Mouse (Mus musculus) large intestine, adult 2 months (tissue): ENCODE measurements around the gene Cep164. TPM values are rescaled to one million over a fixed set of nuclear protein-coding genes. Genes with fewer than 3 reads are reported as not detected.

Experiments
- DNase-seq: peaks from one replicate; pipeline ENCODE4 v3.0.0-alpha.2; 2012; ENCODE audit warnings: low read depth, low spot score
- WGBS: fragments of 180-500 bp; shearing (Covaris S2); methylation state at CpG from one replicate; pipeline ENCODE4 v1.1.7; 2018; 5-methylcytosine and 5-hydroxymethylcytosine counted together
- polyA plus RNA-seq: library from polyadenylated mRNA; depleted of rRNA; stranded (reverse); fragments of >200 nt; gene quantifications from 2 replicates; pipeline ENCODE4 v1.2.3, GENCODE M21; 2012; rRNA removed

Gene Cep164
- polyA plus RNA-seq, 1 experiment = 9.2 TPM

GRCm38 (mm10) chr9:45739001-45739701 is 89.3 kb downstream of the Cep164 start:
- no peak for DNase-seq
- 63% methylated on average over 12 of the region's 12 CpGs for WGBS

GRCm38 (mm10) chr9:45733246-45733645 is 95.2 kb downstream of the Cep164 start:
- DNase-seq = no peak
- 59% methylated on average over 6 of the region's 6 CpGs for WGBS

- DNase-seq = no peak
- WGBS = 81% methylated on average over 5 of the region's 5 CpGs
Measured at GRCm38 (mm10) chr9:45731851-45732250, 96.6 kb downstream of the Cep164 start.

GRCm38 (mm10) chr9:45719997-45720396 is 108.5 kb downstream of the Cep164 start:
- WGBS = 60% methylated on average over 7 of the region's 7 CpGs
- no peak for DNase-seq

Other genes with a start within 250 kb of the Cep164 start
- 4.4 and 6.2 TPM in 2 replicates for gene Bace1, start 9.9 kb upstream of the Cep164 start, polyA plus RNA-seq
- gene Pcsk7, start 77.8 kb upstream of the Cep164 start, polyA plus RNA-seq = 30.9 and 55.9 TPM in 2 replicates
- gene Rnf214, start 78.2 kb upstream of the Cep164 start, polyA plus RNA-seq = 8.0 and 14.1 TPM in 2 replicates
- gene Tagln, start 107.4 kb upstream of the Cep164 start, polyA plus RNA-seq = 615 and 775 TPM in 2 replicates
- gene Sidt2, start 126.6 kb upstream of the Cep164 start, polyA plus RNA-seq = 332 and 378 TPM in 2 replicates
- gene Pafah1b2, start 184.0 kb upstream of the Cep164 start, polyA plus RNA-seq = 9.9 and 11.8 TPM in 2 replicates
- gene Sik3, start 184.1 kb upstream of the Cep164 start, polyA plus RNA-seq = 10.9 and 15.1 TPM in 2 replicates